Mouse (Mus musculus) testis, adult 2 months (tissue): Measurements from ENCODE around the gene Trpc4ap.

Experiments used
- CTCF ChIP-seq: fragments of 200-500 bp; IDR thresholded peaks from 2 replicates; pipeline ENCODE4 v1.5.1; 2012; ENCODE audit warnings: low read depth, mild to moderate bottlenecking, inconsistent platforms, low read length, moderate library complexity; ENCODE audit not compliant: control insufficient read depth, insufficient read depth, insufficient replicate concordance
- POLR2A ChIP-seq: fragments of 200-500 bp; IDR thresholded peaks from 2 replicates; pipeline ENCODE4 v1.6.1; 2012; ENCODE audit warnings: low read depth, mild to moderate bottlenecking, inconsistent platforms, low read length, moderate library complexity; ENCODE audit not compliant: control insufficient read depth

GRCm38 (mm10) chr2:155695316-155695715, 3.1 kb upstream of the Trpc4ap start:
- TF ChIP-seq CTCF (no peak), POLR2A (no peak)
